Mouse (Mus musculus) ES-Bruce4 (cell line): ENCODE measurements around the gene Fcamr. TPM values are rescaled to one million over a fixed set of nuclear protein-coding genes. Genes with fewer than 3 reads are reported as not detected.

Experiments
- H3K27ac ChIP-seq: 2 replicates; pipeline ENCODE4 v1.5.1; 2012; ENCODE audit warnings: low read length, inconsistent platforms; ENCODE audit not compliant: insufficient read depth
- H3K27me3 ChIP-seq: 2 replicates; pipeline ENCODE4 v1.6.1; 2012; ENCODE audit warnings: mild to moderate bottlenecking, low read length, inconsistent platforms; ENCODE audit not compliant: control insufficient read depth, poor library complexity, insufficient read depth, severe bottlenecking
- H3K36me3 ChIP-seq: 2 replicates; pipeline ENCODE4 v1.6.1; 2012; ENCODE audit warnings: inconsistent platforms, mild to moderate bottlenecking, low read length, moderate library complexity; ENCODE audit not compliant: control insufficient read depth, poor library complexity, insufficient read depth, severe bottlenecking
- H3K4me1 ChIP-seq: one replicate; pipeline ENCODE4 v1.8.1; 2011; ENCODE audit warnings: low read length; ENCODE audit not compliant: control insufficient read depth, insufficient read depth
- H3K4me3 ChIP-seq: 2 replicates; pipeline ENCODE4 v1.5.1; 2011; ENCODE audit warnings: low read depth, mild to moderate bottlenecking, low read length
- H3K9ac ChIP-seq: 2 replicates; pipeline ENCODE4 v1.6.1; 2012; ENCODE audit warnings: low read depth, mild to moderate bottlenecking, inconsistent platforms; ENCODE audit not compliant: poor library complexity, severe bottlenecking
- H3K9me3 ChIP-seq: replicated peaks from 2 replicates; pipeline ENCODE4 v1.6.1; 2012; ENCODE audit warnings: mild to moderate bottlenecking, low read length, inconsistent platforms; ENCODE audit not compliant: control insufficient read depth, poor library complexity, insufficient read depth, severe bottlenecking
- CTCF ChIP-seq: IDR thresholded peaks from one replicate; pipeline ENCODE4 v1.8.1; 2011; ENCODE audit warnings: low read depth, low read length
- EP300 ChIP-seq: IDR thresholded peaks from 2 replicates; pipeline ENCODE4 v1.6.1; 2011; ENCODE audit warnings: low read depth, low read length; ENCODE audit not compliant: insufficient read depth
- POLR2A ChIP-seq: IDR thresholded peaks from one replicate; pipeline ENCODE4 v1.8.1; 2011; ENCODE audit warnings: low read length; ENCODE audit not compliant: insufficient read depth
- polyA plus RNA-seq: library from polyadenylated mRNA; stranded (reverse); fragments of >200 nt; gene quantifications from 2 replicates; pipeline ENCODE4 v1.2.4, GENCODE M21; 2011; ENCODE audit warnings: low read depth; ENCODE audit not compliant: missing spikeins, insufficient read depth, insufficient read length

Gene Fcamr
- polyA plus RNA-seq, result not detected in 2 replicates

- Histone ChIP-seq H3K9ac (no peak within 1 kb of the TSS), H3K9me3 (no peaks in the 10 kb centered on the region), H3K36me3 (no peaks in the 10 kb centered on the region), H3K27me3 (no peaks in the 10 kb centered on the region), H3K4me1 (no peaks in the 10 kb centered on the region), H3K4me3 (no peak within 1 kb of the TSS), H3K27ac (no peak within 1 kb of the TSS)
- TF ChIP-seq CTCF (no peak), POLR2A (no peak), EP300 (no peak)
Measured at GRCm38 (mm10) chr1:130800602-130801001, at the start of gene Fcamr. Gene Fcamr, plus strand, starts transcription at chr1:130800902.

GRCm38 (mm10) chr1:130759689-130760088, 41.0 kb upstream of the Fcamr start:
- TF ChIP-seq POLR2A, result no peak
- TF ChIP-seq EP300, result no peak
- TF ChIP-seq CTCF, result no peak
- no peak overlapping the region for H3K9ac ChIP-seq

GRCm38 (mm10) chr1:130761597-130761996, 39.1 kb upstream of the Fcamr start:
- Histone ChIP-seq H3K27me3 (no peaks in the 10 kb centered on the region), H3K4me3 (no peak overlapping the region), H3K9me3 (no peaks in the 10 kb centered on the region), H3K36me3 (no peaks in the 10 kb centered on the region), H3K9ac (no peak overlapping the region), H3K4me1 (no peaks in the 10 kb centered on the region), H3K27ac (no peak overlapping the region)
- TF ChIP-seq CTCF, result no peak
- TF ChIP-seq EP300, result no peak

More at GRCm38 (mm10) chr1:130759689-130760088, 41.0 kb upstream of the Fcamr start:
- no peak overlapping the region for H3K4me3 ChIP-seq
- no peaks in the 10 kb centered on the region for H3K36me3 ChIP-seq
- H3K27me3 ChIP-seq, result no peaks in the 10 kb centered on the region
- no peak overlapping the region for H3K27ac ChIP-seq
- H3K4me1 ChIP-seq, result no peaks in the 10 kb centered on the region
- H3K9me3 ChIP-seq, result no peaks in the 10 kb centered on the region

- H3K4me1 ChIP-seq, result no peaks in the 10 kb centered on the region
Measured at GRCm38 (mm10) chr1:130762045-130762760, 38.5 kb upstream of the Fcamr start.

DNA sequence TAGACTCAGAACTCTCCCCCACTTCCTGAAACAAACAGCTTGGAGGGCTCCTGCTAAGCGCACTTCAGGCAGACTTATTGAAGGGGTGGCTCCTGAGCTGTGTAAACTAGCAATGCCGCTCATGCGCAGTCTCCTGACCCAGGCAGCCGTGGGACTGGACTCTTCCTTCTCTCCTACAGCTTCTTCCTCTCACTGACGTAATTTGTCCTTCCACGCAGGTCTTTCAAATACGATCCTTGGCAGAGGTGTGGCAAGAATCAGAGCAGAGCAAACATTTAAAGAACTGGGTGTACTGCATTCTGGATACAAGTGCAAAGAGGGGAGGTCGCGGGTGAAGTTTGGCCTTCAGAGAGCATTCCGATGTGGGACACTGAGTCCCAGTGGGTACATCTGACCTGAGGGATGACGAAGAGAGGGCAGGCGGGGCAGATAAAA, 36.7 kb upstream of the Fcamr start:
- Histone ChIP-seq H3K4me3 (no peak overlapping the region), H3K27ac (no peak overlapping the region), H3K36me3 (no peaks in the 10 kb centered on the region), H3K27me3 (no peaks in the 10 kb centered on the region), H3K9me3 (no peaks in the 10 kb centered on the region), H3K4me1 (no peaks in the 10 kb centered on the region), H3K9ac (no peak overlapping the region)
- no peak for TF ChIP-seq POLR2A
- TF ChIP-seq CTCF, result no peak
- no peak for TF ChIP-seq EP300

More at GRCm38 (mm10) chr1:130762045-130762760, 38.5 kb upstream of the Fcamr start:
- Histone ChIP-seq H3K9me3 (no peaks in the 10 kb centered on the region), H3K36me3 (no peaks in the 10 kb centered on the region), H3K27ac (no peak overlapping the region), H3K9ac (no peak overlapping the region), H3K4me3 (no peak overlapping the region), H3K27me3 (no peaks in the 10 kb centered on the region)
- no peak for TF ChIP-seq POLR2A
- TF ChIP-seq EP300, result no peak

- Histone ChIP-seq H3K27ac (no peak overlapping the region), H3K9ac (no peak overlapping the region), H3K4me1 (no peaks in the 10 kb centered on the region), H3K27me3 (no peaks in the 10 kb centered on the region), H3K4me3 (no peak overlapping the region), H3K9me3 (no peaks in the 10 kb centered on the region), H3K36me3 (no peaks in the 10 kb centered on the region)
- TF ChIP-seq CTCF (no peak), EP300 (no peak), POLR2A (no peak)
Measured at GRCm38 (mm10) chr1:130767066-130767465, 33.6 kb upstream of the Fcamr start.
